Mouse (Mus musculus): Measurements from ENCODE around the gene Hras.

GRCm38 (mm10) chr7:141230570-141230969 is 36.8 kb upstream of the Hras start:
- no peak for TF ChIP-seq TAL1 (IDR thresholded peaks at IDR 0.05; ENCODE audit: low read length)
- TF ChIP-seq E2F4 (IDR thresholded peaks at IDR 0.05; ENCODE audit: borderline replicate concordance, low read depth, low read length): no peak
- no peak for TF ChIP-seq POLR2A (IDR thresholded peaks at IDR 0.05; ENCODE audit: control insufficient read depth in 1 of 2, insufficient read depth in 1 of 2, low read depth in 1 of 2, low read length in 2 of 2, poor library complexity in 1 of 2)
- TF ChIP-seq TCF12 (IDR thresholded peaks at IDR 0.05; ENCODE audit: low read depth, low read length): no peak

All from MEL (cell line).